Mouse (Mus musculus): ENCODE data around the gene Cbr2.

DNA sequence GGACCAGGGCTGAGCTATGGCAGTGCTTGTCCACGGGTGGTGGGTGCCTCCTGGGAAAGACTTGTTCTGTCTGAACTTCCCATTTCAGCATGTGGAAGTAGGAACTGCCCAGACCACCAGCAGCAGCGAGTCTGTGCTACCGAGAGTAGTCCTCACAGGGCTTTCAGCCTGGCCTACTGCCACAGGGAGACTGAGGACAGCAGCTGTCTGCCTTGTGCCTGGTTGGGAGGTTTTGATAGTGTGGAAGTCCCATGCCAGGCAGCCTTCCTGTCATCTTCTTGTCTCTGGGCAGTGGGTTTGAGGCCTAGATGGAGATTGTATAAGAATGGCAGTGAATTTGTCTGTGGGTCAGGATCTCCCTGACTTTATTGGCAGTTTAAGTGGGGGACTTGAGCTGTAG is 42.5 kb downstream of the Cbr2 start:
- TF ChIP-seq CTCF (IDR thresholded peaks at IDR 0.05; ENCODE audit: borderline replicate concordance, control insufficient read depth, extremely low read depth, insufficient read depth, low read length, poor library complexity) (no peak), POLR2A (IDR thresholded peaks at IDR 0.05; ENCODE audit: control insufficient read depth, extremely low read depth, insufficient read depth, low read length, poor library complexity) (no peak)

All from thymus, adult 2 months (tissue).